Mouse (Mus musculus): ENCODE data around the gene Reck. TPM values are rescaled to one million over a fixed set of nuclear protein-coding genes. Genes with fewer than 3 reads are reported as not detected.

The Reck gene
- total RNA-seq, 2 experiments from 2014 or later = 6.5 to 8.3 TPM

DNA sequence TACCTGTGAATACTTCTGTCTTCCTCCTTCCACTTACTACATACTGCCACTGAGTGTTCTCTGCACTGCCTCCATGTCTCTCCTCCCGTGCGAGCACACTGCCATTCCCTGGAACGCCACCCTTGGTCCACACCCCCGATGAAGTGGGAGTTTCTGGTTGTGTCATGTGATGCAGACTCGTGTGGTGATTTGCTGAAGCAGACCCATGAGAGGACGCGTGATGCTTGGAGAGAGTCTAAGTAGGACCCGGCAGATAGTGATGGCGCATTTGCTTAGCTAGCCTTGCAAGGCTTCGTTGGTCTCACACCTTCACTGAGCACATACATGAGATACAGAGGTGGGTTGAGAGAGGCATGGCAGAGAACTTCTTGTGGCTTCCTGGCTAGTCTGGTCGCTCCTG is 117.7 kb downstream of the Reck start:
- DNase-seq (ENCODE audit: low spot score in 2 of 2) = no peak

DNA sequence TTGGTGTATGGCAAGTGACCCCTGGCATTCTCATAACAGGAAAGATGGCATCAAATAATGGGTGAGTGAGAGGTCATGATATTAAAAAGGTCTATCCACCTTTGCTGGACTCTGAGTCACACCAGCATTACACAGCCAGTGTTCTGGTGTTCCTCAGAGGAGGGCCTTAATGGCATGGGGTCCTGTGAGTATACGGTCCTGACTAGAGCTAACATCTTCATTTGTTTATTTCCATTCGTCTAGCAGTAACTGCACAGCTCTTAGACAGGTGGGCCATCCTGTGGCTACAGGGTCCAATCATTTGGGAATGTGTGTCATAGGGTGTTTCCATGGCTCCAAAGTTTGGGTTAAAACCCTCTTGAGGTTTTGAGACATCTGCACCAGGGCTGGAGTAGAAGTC is 119.0 kb downstream of the Reck start:
- DNase-seq (ENCODE audit: low spot score in 2 of 2) = no peak

Other genes with a start within 250 kb of the Reck start
- 10 to 100 TPM; 47.5 to 48.4 TPM for gene Npr2, start 243.6 kb upstream of the Reck start, total RNA-seq (2021)
- gene Spag8, start 221.9 kb upstream of the Reck start, total RNA-seq (2021) = 1 to 10 TPM in 1 of 2 experiments, under 1 TPM in 1; 0.87 to 2.1 TPM
- gene Hint2, start 219.1 kb upstream of the Reck start, total RNA-seq (2021) = 10 to 100 TPM; 34.1 to 40.5 TPM
- 10 to 100 TPM; 57.7 to 64.8 TPM for gene Tmem8b, start 206.6 kb upstream of the Reck start, total RNA-seq (2021)
- 1 to 10 TPM; 1.6 to 1.7 TPM for gene Fam221b, start 206.4 kb upstream of the Reck start, total RNA-seq (2021)
- gene Olfr70, start 174.7 kb upstream of the Reck start, total RNA-seq (2021) = not detected
- gene Olfr71, start 165.3 kb upstream of the Reck start, total RNA-seq (2021) = under 1 TPM in 1 of 2 experiments, not detected in 1; 0.12 TPM
- 1 to 10 TPM in 1 of 2 experiments, under 1 TPM in 1; 0.61 to 1.5 TPM for gene Hrct1, start 148.3 kb upstream of the Reck start, total RNA-seq (2021)
- gene Spaar, start 145.5 kb upstream of the Reck start, total RNA-seq (2021) = 1 to 10 TPM in 1 of 2 experiments, under 1 TPM in 1; 0.44 to 1.1 TPM
- not detected for gene Olfr159, start 104.5 kb upstream of the Reck start, total RNA-seq (2021)
- gene Olfr156, start 51.6 kb upstream of the Reck start, total RNA-seq (2021) = not detected
- gene Olfr157, start 35.3 kb upstream of the Reck start, total RNA-seq (2021) = not detected
- not detected for gene Olfr155, start 24.0 kb upstream of the Reck start, total RNA-seq (2021)
- 1 to 10 TPM; 3.1 to 4.1 TPM for gene Glipr2, start 81.9 kb downstream of the Reck start, total RNA-seq (2021)
- not detected for gene Ccin, start 108.0 kb downstream of the Reck start, total RNA-seq (2021)
- gene Clta, start 128.9 kb downstream of the Reck start, total RNA-seq (2021) = 100 to 1,000 TPM; 291 to 294 TPM
- gene Gne, start 208.6 kb downstream of the Reck start, total RNA-seq (2021) = 10 to 100 TPM; 45.3 to 54.3 TPM

Data from left cerebral cortex, adult 18-20 months (tissue).